Mouse (Mus musculus) MEL (cell line): ENCODE data around the gene Rbck1. TPM values are rescaled to one million over a fixed set of nuclear protein-coding genes. Genes with fewer than 3 reads are reported as not detected.

Experiments used
- DNase-seq: peaks from one replicate; pipeline ENCODE4 v3.0.0; 2011; ENCODE audit warnings: low read depth, low spot score
- H3K27ac ChIP-seq: 2 replicates; pipeline ENCODE4 v1.5.1; 2012; ENCODE audit warnings: low read depth, mild to moderate bottlenecking, control low read depth, low read length, moderate library complexity; ENCODE audit not compliant: control insufficient read depth
- H3K27me3 ChIP-seq, 2 experiments: fragments of 150-350 bp in 1 of 2; sonication (generic) in 1 of 2; 2 replicates each; pipeline ENCODE4 v1.6.1; 2012; ENCODE audit warnings: low read length in 2 of 2, mild to moderate bottlenecking in 2 of 2, improper control_type of control experiment in 1 of 2, moderate library complexity in 1 of 2; ENCODE audit not compliant: insufficient read depth in 2 of 2, control insufficient read depth in 1 of 2
- H3K36me3 ChIP-seq, 2 experiments: 2 replicates each; pipeline ENCODE4 v1.6.1; 2012 to 2014; ENCODE audit warnings: low read length in 2 of 2, improper control_type of control experiment in 1 of 2, inconsistent platforms in 1 of 2, mild to moderate bottlenecking in 1 of 2; ENCODE audit not compliant: insufficient read depth in 2 of 2, control insufficient read depth in 1 of 2
- H3K4me1 ChIP-seq, 2 experiments: fragments of 150-350 bp in 1 of 2; sonication (generic) in 1 of 2; 2 replicates each; pipeline ENCODE4 v1.6.1; 2012; ENCODE audit warnings: low read length in 2 of 2, improper control_type of control experiment in 1 of 2, mild to moderate bottlenecking in 1 of 2; ENCODE audit not compliant: insufficient read depth in 2 of 2, control insufficient read depth in 1 of 2
- H3K4me3 ChIP-seq, 2 experiments: fragments of 150-350 bp in 1 of 2; sonication (generic) in 1 of 2; 2 replicates each; pipeline ENCODE4 v1.5.1; 2012; ENCODE audit warnings: low read depth in 2 of 2, low read length in 2 of 2, mild to moderate bottlenecking in 2 of 2, moderate library complexity in 2 of 2, control low read depth in 1 of 2, improper control_type of control experiment in 1 of 2; ENCODE audit not compliant: control insufficient read depth in 1 of 2, insufficient read depth in 1 of 2
- H3K79me2 ChIP-seq: 2 replicates; pipeline ENCODE4 v1.6.1; 2012; ENCODE audit warnings: mild to moderate bottlenecking, low read length, moderate library complexity; ENCODE audit not compliant: control insufficient read depth, poor library complexity, insufficient read depth
- H3K9ac ChIP-seq: 2 replicates; pipeline ENCODE4 v1.6.1; 2012; ENCODE audit warnings: low read depth, mild to moderate bottlenecking, control low read depth, low read length, moderate library complexity; ENCODE audit not compliant: control insufficient read depth, poor library complexity, severe bottlenecking
- H3K9me3 ChIP-seq: fragments of 150-350 bp; sonication (generic); replicated peaks from 2 replicates; pipeline ENCODE4 v1.6.1; 2012; ENCODE audit warnings: mild to moderate bottlenecking, low read length, improper control_type of control experiment, moderate library complexity; ENCODE audit not compliant: insufficient read depth
- BHLHE40 ChIP-seq: IDR thresholded peaks from 2 replicates; pipeline ENCODE4 v1.6.1; 2012; ENCODE audit warnings: low read depth, mild to moderate bottlenecking, inconsistent platforms, low read length, improper control_type of control experiment, borderline replicate concordance
- CHD1 ChIP-seq: IDR thresholded peaks from 2 replicates; pipeline ENCODE4 v1.6.1; 2012; ENCODE audit warnings: low read depth, mild to moderate bottlenecking, inconsistent platforms, low read length, improper control_type of control experiment
- CHD2 ChIP-seq: IDR thresholded peaks from 2 replicates; pipeline ENCODE4 v1.6.1; 2011; ENCODE audit warnings: low read length, improper control_type of control experiment
- E2F4 ChIP-seq: IDR thresholded peaks from 2 replicates; pipeline ENCODE4 v1.6.1; 2011; ENCODE audit warnings: low read depth, low read length, improper control_type of control experiment, borderline replicate concordance
- ELF1 ChIP-seq: IDR thresholded peaks from 2 replicates; pipeline ENCODE4 v1.6.1; 2014; ENCODE audit warnings: low read depth, mild to moderate bottlenecking, inconsistent platforms, low read length, improper control_type of control experiment, moderate library complexity
- GABPA ChIP-seq: IDR thresholded peaks from 2 replicates; pipeline ENCODE4 v1.6.1; 2012; ENCODE audit warnings: low read depth, mild to moderate bottlenecking, inconsistent platforms, low read length, improper control_type of control experiment, moderate library complexity
- GATA1 ChIP-seq: IDR thresholded peaks from 2 replicates; pipeline ENCODE4 v1.6.1; 2011; ENCODE audit warnings: low read depth, low read length, improper control_type of control experiment
- HCFC1 ChIP-seq: IDR thresholded peaks from 2 replicates; pipeline ENCODE4 v1.6.1; 2012; ENCODE audit warnings: low read depth, mild to moderate bottlenecking, inconsistent platforms, low read length, improper control_type of control experiment, moderate library complexity
- MAFK ChIP-seq: IDR thresholded peaks from 2 replicates; pipeline ENCODE4 v1.6.1; 2011; ENCODE audit warnings: low read depth, mild to moderate bottlenecking, low read length, improper control_type of control experiment, borderline replicate concordance
- MAX ChIP-seq: IDR thresholded peaks from 2 replicates; pipeline ENCODE4 v1.6.1; 2011; ENCODE audit warnings: low read length, improper control_type of control experiment
- MXI1 ChIP-seq: IDR thresholded peaks from 2 replicates; pipeline ENCODE4 v1.6.1; 2011; ENCODE audit warnings: mild to moderate bottlenecking, low read depth, low read length, improper control_type of control experiment
- MYB ChIP-seq: IDR thresholded peaks from 2 replicates; pipeline ENCODE4 v1.6.1; 2011; ENCODE audit warnings: mild to moderate bottlenecking, low read depth, low read length, improper control_type of control experiment
- MYC ChIP-seq: IDR thresholded peaks from 2 replicates; pipeline ENCODE4 v1.6.1; 2011; ENCODE audit warnings: low read depth, mild to moderate bottlenecking, low read length, improper control_type of control experiment, moderate library complexity
- POLR2A ChIP-seq, 2 experiments: IDR thresholded peaks; 2 replicates each; pipeline ENCODE4 v1.6.1; 2011 to 2012; ENCODE audit warnings: low read length in 2 of 2, mild to moderate bottlenecking in 2 of 2, control low read depth in 1 of 2, improper control_type of control experiment in 1 of 2, low read depth in 1 of 2, moderate library complexity in 1 of 2; ENCODE audit not compliant: control insufficient read depth in 1 of 2, insufficient read depth in 1 of 2, poor library complexity in 1 of 2
- POLR2AphosphoS2 ChIP-seq: IDR thresholded peaks from 2 replicates; pipeline ENCODE4 v1.6.1; 2011; ENCODE audit warnings: low read length, improper control_type of control experiment
- POLR2AphosphoS5 ChIP-seq: IDR thresholded peaks from 2 replicates; pipeline ENCODE4 v1.6.1; 2012; ENCODE audit warnings: low read depth, borderline replicate concordance, mild to moderate bottlenecking, inconsistent platforms, low read length, moderate library complexity, mixed read lengths
- TAL1 ChIP-seq: IDR thresholded peaks from 2 replicates; pipeline ENCODE4 v1.6.1; 2012; ENCODE audit warnings: mild to moderate bottlenecking, inconsistent platforms, low read length, moderate library complexity, mixed read lengths
- TBP ChIP-seq: IDR thresholded peaks from 2 replicates; pipeline ENCODE4 v1.8.0; 2011; ENCODE audit warnings: low read depth, low read length, improper control_type of control experiment
- UBTF ChIP-seq: IDR thresholded peaks from 2 replicates; pipeline ENCODE4 v1.6.1; 2012; ENCODE audit warnings: low read depth, mild to moderate bottlenecking, inconsistent platforms, low read length, improper control_type of control experiment, moderate library complexity, borderline replicate concordance; ENCODE audit not compliant: insufficient read depth
- USF1 ChIP-seq: IDR thresholded peaks from 2 replicates; pipeline ENCODE4 v1.6.1; 2014; ENCODE audit warnings: low read depth, mild to moderate bottlenecking, inconsistent platforms, low read length, improper control_type of control experiment, moderate library complexity
- ZKSCAN1 ChIP-seq: IDR thresholded peaks from 2 replicates; pipeline ENCODE4 v1.6.1; 2012; ENCODE audit warnings: low read depth, mild to moderate bottlenecking, inconsistent platforms, low read length, improper control_type of control experiment, moderate library complexity
- ZMIZ1 ChIP-seq: IDR thresholded peaks from 2 replicates; pipeline ENCODE4 v1.6.1; 2012; ENCODE audit warnings: low read depth, mild to moderate bottlenecking, inconsistent platforms, low read length, improper control_type of control experiment, moderate library complexity
- polyA plus RNA-seq, 2 experiments: library from polyadenylated mRNA; stranded (reverse) in 1 of 2; unstranded in 1 of 2; fragments of >175 nt in 1 of 2; fragments of >200 nt in 1 of 2; gene quantifications; 2 replicates each; pipeline versions ENCODE4 v1.2.1 to v1.2.4; 2012; ENCODE audit warnings: low replicate concordance in 2 of 2, low read depth in 1 of 2; ENCODE audit not compliant: insufficient read length in 2 of 2, insufficient read depth in 1 of 2, missing spikeins in 1 of 2
- total RNA-seq: library from RNA; depleted of rRNA; stranded (reverse); fragments of 300-350 nt; gene quantifications from 2 replicates; pipeline ENCODE4 v1.2.3, GENCODE M21; 2012

Gene Rbck1
- total and polyA plus RNA-seq, 3 experiments: 90.9 to 162 (median 92.1) TPM

DNA sequence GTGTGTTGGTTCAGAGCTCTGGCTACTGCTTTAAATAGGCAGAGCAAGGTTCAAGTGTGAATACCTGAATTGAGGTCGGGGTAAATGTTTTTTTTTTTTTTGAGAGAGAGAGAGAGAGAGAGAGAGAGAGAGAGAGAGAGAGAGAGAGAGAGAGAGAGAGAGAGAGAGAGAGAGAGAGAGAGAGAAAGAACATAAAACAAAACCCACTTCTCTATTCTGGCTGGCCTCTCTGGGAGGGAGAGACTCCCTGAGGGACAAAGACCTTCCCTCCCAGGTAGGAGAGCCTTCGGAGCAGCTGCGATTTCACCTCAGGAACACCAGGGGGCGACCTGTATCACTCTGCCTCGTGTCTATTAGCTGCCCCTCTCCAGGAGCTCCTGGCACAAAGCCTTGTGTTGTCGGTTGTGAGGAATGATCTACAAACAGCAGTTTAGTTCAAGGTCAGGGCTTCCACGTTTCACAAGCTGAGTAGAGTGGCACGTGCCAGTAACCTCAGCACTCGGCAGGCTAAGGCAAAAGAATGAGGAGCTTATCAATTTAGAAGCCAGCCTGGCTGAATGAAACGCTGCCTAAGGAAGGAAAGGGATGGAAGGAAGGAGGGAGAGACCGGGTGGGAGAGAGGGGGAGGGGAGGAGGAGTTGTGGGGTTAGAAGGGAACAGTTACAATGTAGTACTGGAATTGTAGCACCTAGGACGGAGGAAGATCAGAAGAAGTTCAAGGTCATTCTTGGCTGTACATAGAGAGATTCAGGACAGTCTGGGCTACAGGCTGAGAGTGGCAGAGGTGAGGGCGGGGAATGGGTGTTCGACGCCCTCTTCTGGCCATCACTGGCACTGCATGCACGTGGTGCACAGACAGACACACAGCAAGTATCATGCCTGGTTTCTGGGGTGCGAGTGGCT lies 31.0 kb upstream of the Rbck1 start (continued):
- TF ChIP-seq BHLHE40 (peak; percentile 92), MYC (peak; percentile 96), ZKSCAN1 (no peak), CHD2 (no peak), E2F4 (no peak), POLR2AphosphoS2 (no peak), TBP (peak; percentile 40; the same call in 1 of the 2 replicates), UBTF (no peak), GABPA (no peak), MAFK (no peak), MYB (no peak), TAL1 (no peak), CHD1 (peak; percentile 82; the same call in 1 of the 2 replicates), POLR2AphosphoS5 (no peak), USF1 (peak; percentile 77), ZMIZ1 (no peak; the same call in 1 of the 2 replicates), HCFC1 (no peak; the same call in 1 of the 2 replicates)

- Histone ChIP-seq H3K9me3 (no peaks in the 10 kb centered on the region), H3K9ac (no peak overlapping the region), H3K4me3 (no peak overlapping the region), H3K36me3 (no peaks in the 10 kb centered on the region), H3K79me2 (no peaks in the 10 kb centered on the region), H3K27me3 (no peaks in the 10 kb centered on the region), H3K27ac (no peak overlapping the region), H3K4me1 (peaks cover 0 to 4% of the 10 kb centered on the region in 2 experiments; a peak in 3 of 4 replicates)
- no peak for TF ChIP-seq POLR2A (IDR thresholded peaks at IDR 0.05; ENCODE audit: control insufficient read depth in 1 of 2, insufficient read depth in 1 of 2, low read depth in 1 of 2, low read length in 2 of 2, poor library complexity in 1 of 2)
- TF ChIP-seq GABPA: no peak
- TF ChIP-seq POLR2AphosphoS5: no peak
- TF ChIP-seq GATA1: no peak
- no peak for TF ChIP-seq MAFK
- TF ChIP-seq CHD2: no peak
- TF ChIP-seq ZKSCAN1: no peak
- TF ChIP-seq BHLHE40: no peak
- no peak for TF ChIP-seq MAX
- TF ChIP-seq POLR2AphosphoS2: no peak
- no peak for TF ChIP-seq MXI1
- TF ChIP-seq ELF1: no peak
- no peak for DNase-seq
These were observed 28.7 kb upstream of the Rbck1 start for GRCm38 (mm10) chr2:152361193-152361592.
